ENCODE assay signal across 30 mouse cellular contexts in genomic region chr9:28136614-28137013, GRCm38 (mm10).
DNase-seq lines count a peak whose midpoint lies in the region; ATAC-seq lines count a peak whose summit lies in the region.
"Had no signal": no experiment of that assay in that cellular context is flagged by ENCODE, and none has a peak within 500 bp of the region (broad histone marks: within the 10 kb centered on the region; RNA-seq: fewer than 3 reads in every experiment).

No protein-coding gene starts in this region.

- no peaks in the 10 kb centered on the region for H3K36me3 ChIP-seq in forebrain, embryonic 14.5 days (ENCODE audit: control insufficient read depth, insufficient read depth, low read length)
- no peaks in the 10 kb centered on the region for H3K36me3 ChIP-seq in forebrain, embryonic 13.5 days (ENCODE audit: poor library complexity, severe bottlenecking)
- no peaks in the 10 kb centered on the region for H3K36me3 ChIP-seq in neural tube, embryonic 11.5 days (ENCODE audit: control insufficient read depth, insufficient read depth, low read length)
- H3K36me3 ChIP-seq in intestine, embryonic 15.5 days: no peaks in the 10 kb centered on the region
- H3K36me3 ChIP-seq: embryonic facial prominence, embryonic 15.5 days; limb, embryonic 13.5 days; liver, embryonic 12.5 days; stomach, embryonic 15.5 days had no signal

- no peak overlapping the region for H3K27ac ChIP-seq in forebrain, embryonic 14.5 days (ENCODE audit: low read depth, low read length)
- H3K27ac ChIP-seq in forebrain, embryonic 13.5 days: no peak overlapping the region
- 0 out of 2 replicates have a peak overlapping the region, but pooled peaks have one; percentile 42 for H3K27ac ChIP-seq in neural tube, embryonic 11.5 days (ENCODE audit: low read depth, low read length)
- H3K27ac ChIP-seq in intestine, embryonic 15.5 days: no peak overlapping the region
- H3K27ac ChIP-seq: embryonic facial prominence, embryonic 15.5 days; hindbrain, embryonic 14.5 days; layer of hippocampus, adult 2 months; limb, embryonic 13.5 days; liver, embryonic 12.5 days; stomach, embryonic 15.5 days had no signal

- no peaks in the 10 kb centered on the region for H3K9me3 ChIP-seq in forebrain, embryonic 14.5 days (replicated peaks; ENCODE audit: control insufficient read depth, low read length)
- no peaks in the 10 kb centered on the region for H3K9me3 ChIP-seq in forebrain, embryonic 13.5 days (replicated peaks)
- H3K9me3 ChIP-seq in neural tube, embryonic 11.5 days (ENCODE audit: control insufficient read depth, low read length): no peaks in the 10 kb centered on the region
- no peaks in the 10 kb centered on the region for H3K9me3 ChIP-seq in intestine, embryonic 15.5 days
- H3K9me3 ChIP-seq: embryonic facial prominence, embryonic 15.5 days; limb, embryonic 13.5 days; liver, embryonic 12.5 days; stomach, embryonic 15.5 days had no signal

- H3K4me1 ChIP-seq in forebrain, embryonic 14.5 days (ENCODE audit: control insufficient read depth, insufficient read depth, low read length): no peaks in the 10 kb centered on the region
- H3K4me1 ChIP-seq in forebrain, embryonic 13.5 days: peaks cover 5% of the 10 kb centered on the region
- H3K4me1 ChIP-seq in neural tube, embryonic 11.5 days (ENCODE audit: control insufficient read depth, insufficient read depth, low read length): 0 out of 2 replicates have a peak, but pooled peaks cover 3% of the 10 kb centered on the region
- H3K4me1 ChIP-seq in intestine, embryonic 15.5 days (replicated peaks): no peaks in the 10 kb centered on the region
- H3K4me1 ChIP-seq: embryonic facial prominence, embryonic 15.5 days; limb, embryonic 13.5 days; liver, embryonic 12.5 days; stomach, embryonic 15.5 days had no signal

- no peak overlapping the region for H3K9ac ChIP-seq in forebrain, embryonic 14.5 days (ENCODE audit: low read length)
- H3K9ac ChIP-seq in forebrain, embryonic 13.5 days: no peak overlapping the region
- H3K9ac ChIP-seq in neural tube, embryonic 11.5 days (ENCODE audit: low read length): no peak overlapping the region
- H3K9ac ChIP-seq in intestine, embryonic 15.5 days: no peak overlapping the region
- H3K9ac ChIP-seq: embryonic facial prominence, embryonic 15.5 days; hindbrain, embryonic 14.5 days; limb, embryonic 13.5 days; liver, embryonic 12.5 days; stomach, embryonic 15.5 days had no signal

- no peak overlapping the region for H3K4me2 ChIP-seq in forebrain, embryonic 14.5 days (ENCODE audit: low read length)
- H3K4me2 ChIP-seq in forebrain, embryonic 13.5 days: no peak overlapping the region
- H3K4me2 ChIP-seq in neural tube, embryonic 11.5 days (ENCODE audit: low read depth): no peak overlapping the region
- no peak overlapping the region for H3K4me2 ChIP-seq in intestine, embryonic 15.5 days (replicated peaks)
- H3K4me2 ChIP-seq: embryonic facial prominence, embryonic 15.5 days; heart, embryonic 11.5 days; hindbrain, embryonic 14.5 days; limb, embryonic 13.5 days; liver, embryonic 12.5 days; stomach, embryonic 15.5 days had no signal

- no peaks in the 10 kb centered on the region for H3K27me3 ChIP-seq in forebrain, embryonic 14.5 days (replicated peaks; ENCODE audit: control insufficient read depth, insufficient read depth, low read length)
- no peaks in the 10 kb centered on the region for H3K27me3 ChIP-seq in forebrain, embryonic 13.5 days
- no peaks in the 10 kb centered on the region for H3K27me3 ChIP-seq in neural tube, embryonic 11.5 days (ENCODE audit: control insufficient read depth, insufficient read depth, low read length)
- no peaks in the 10 kb centered on the region for H3K27me3 ChIP-seq in intestine, embryonic 15.5 days (replicated peaks)
- H3K27me3 ChIP-seq: embryonic facial prominence, embryonic 15.5 days; limb, embryonic 13.5 days; liver, embryonic 12.5 days; stomach, embryonic 15.5 days had no signal

- H3K4me3 ChIP-seq in forebrain, embryonic 14.5 days (ENCODE audit: low read depth, low read length): no peak overlapping the region
- H3K4me3 ChIP-seq in forebrain, embryonic 13.5 days: no peak overlapping the region
- H3K4me3 ChIP-seq in neural tube, embryonic 11.5 days (ENCODE audit: low read depth, low read length): no peak overlapping the region
- H3K4me3 ChIP-seq in intestine, embryonic 15.5 days (replicated peaks): no peak overlapping the region
- H3K4me3 ChIP-seq: embryonic facial prominence, embryonic 15.5 days; layer of hippocampus, adult 2 months; limb, embryonic 13.5 days; liver, embryonic 12.5 days; stomach, embryonic 15.5 days had no signal

- 4% methylated on average over 2 of the region's 2 CpGs for WGBS in forebrain, embryonic 14.5 days
- WGBS in forebrain, embryonic 13.5 days: 5% methylated on average over 2 of the region's 2 CpGs
- WGBS in neural tube, embryonic 11.5 days: 13% methylated on average over 2 of the region's 2 CpGs
- WGBS in intestine, embryonic 15.5 days: 33% methylated on average over 2 of the region's 2 CpGs

- peak; percentile 18 for DNase-seq in forebrain, embryonic 14.5 days (ENCODE audit: low spot score)
- DNase-seq in retina, embryonic 14.5 days (ENCODE audit: low spot score): peak; percentile 10
- no peak for DNase-seq in retina, postnatal 1 day
- DNase-seq in neural tube, embryonic 11.5 days (ENCODE audit: low spot score): peak; percentile 19
- no peak for DNase-seq in left cerebral cortex, adult 18-20 months (ENCODE audit: low spot score in 2 of 2)
- DNase-seq in thymus, adult 18-20 months: no peak
- DNase-seq: adrenal gland, adult 8-10 months; cerebellum, adult 18-20 months; cerebellum, postnatal 14 days; gastrocnemius, postnatal 10 days; kidney, adult 9 months; kidney, postnatal 25 days; layer of hippocampus, postnatal 36 days; lung, adult 2 months; lung, postnatal 14 days; right cerebral cortex, adult 18-20 months; thymus, adult 2 months; thymus, postnatal 4 days had no signal

- ATAC-seq in forebrain, embryonic 14.5 days: no peak
- no peak for ATAC-seq in forebrain, embryonic 13.5 days
- ATAC-seq in neural tube, embryonic 11.5 days (ENCODE audit: insufficient read depth, low FRiP score, low TSS enrichment): peak; percentile 67
- ATAC-seq in intestine, embryonic 15.5 days: no peak
- ATAC-seq: activated CD4-positive, CD25-positive, alpha-beta regulatory T cell, adult 4 months; forebrain, embryonic 16.5 days; intestine, embryonic 16.5 days; liver, embryonic 12.5 days had no signal

Comparison
In these comparisons a context has a peak if more than half of its experiments do, and no peak if none do; other contexts are left out.
1. DNase-seq: peak in forebrain, embryonic 14.5 days (single experiment), retina, embryonic 14.5 days (single experiment) and neural tube, embryonic 11.5 days (single experiment); none in retina, postnatal 1 day (single experiment), left cerebral cortex, adult 18-20 months (0 of 2) and thymus, adult 18-20 months (0 of 2).